Mouse (Mus musculus) heart, postnatal 4 days (tissue): ENCODE data around the gene Gm6169. TPM values are rescaled to one million over a fixed set of nuclear protein-coding genes. Genes with fewer than 3 reads are reported as not detected.
"Not testable (repeated sequence)": the region's sequence is repeated elsewhere in the genome, so short reads cannot be mapped to it uniquely, and the experiment has no call there.

Experiments used
- DNase-seq: peaks from one replicate; pipeline ENCODE4 v3.0.0; 2021
- total RNA-seq, 2 experiments: library from RNA; stranded (reverse); gene quantifications; 2 replicates each; pipeline ENCODE4 v1.2.3; 2021

Gene Gm6169
- total RNA-seq, result 10 to 100 TPM in 1 of 2 experiments, not detected in 1; 31.6 TPM

DNA sequence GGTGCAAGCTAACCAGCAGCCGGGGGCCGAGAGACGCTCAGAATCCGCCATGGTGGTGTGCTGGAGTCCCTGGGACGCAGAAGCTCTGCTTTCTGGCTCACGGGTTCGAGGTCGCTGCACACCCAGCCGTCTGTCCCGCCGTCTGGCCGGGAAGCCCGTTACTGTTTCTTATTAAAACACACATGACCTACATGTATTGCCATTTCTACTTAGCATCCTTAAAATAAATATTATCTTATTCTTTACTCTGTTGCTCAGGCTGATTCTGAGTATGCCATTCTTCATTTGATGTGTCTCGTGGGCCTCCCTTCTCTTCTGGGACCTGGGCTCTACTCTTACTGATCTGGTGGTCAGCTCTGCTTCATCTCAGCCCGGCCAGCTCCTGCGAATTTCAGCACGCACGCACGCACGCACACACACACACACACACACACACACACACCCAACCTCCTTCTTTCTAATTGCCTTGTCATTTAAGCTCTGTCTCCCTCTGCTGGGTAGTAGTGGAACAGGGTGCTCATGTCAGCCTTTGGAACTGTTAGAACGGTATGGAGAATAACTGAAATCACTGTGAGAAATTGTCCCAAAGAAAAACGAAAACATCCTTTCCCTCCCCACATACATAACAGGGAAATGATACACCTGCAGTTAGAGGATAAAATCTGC is at the start of gene Gm6169:
Gm6169 (minus strand) TSS at position 51 of the 666 bp plus-strand sequence.
- DNase-seq, result peak; percentile 72

GRCm38 (mm10) chr13:97145834-97146233 is 46.8 kb upstream of the Gm6169 start:
- peak; percentile 52 for DNase-seq

GRCm38 (mm10) chr13:97142321-97142720 is 43.3 kb upstream of the Gm6169 start:
- DNase-seq, result no peak

DNA sequence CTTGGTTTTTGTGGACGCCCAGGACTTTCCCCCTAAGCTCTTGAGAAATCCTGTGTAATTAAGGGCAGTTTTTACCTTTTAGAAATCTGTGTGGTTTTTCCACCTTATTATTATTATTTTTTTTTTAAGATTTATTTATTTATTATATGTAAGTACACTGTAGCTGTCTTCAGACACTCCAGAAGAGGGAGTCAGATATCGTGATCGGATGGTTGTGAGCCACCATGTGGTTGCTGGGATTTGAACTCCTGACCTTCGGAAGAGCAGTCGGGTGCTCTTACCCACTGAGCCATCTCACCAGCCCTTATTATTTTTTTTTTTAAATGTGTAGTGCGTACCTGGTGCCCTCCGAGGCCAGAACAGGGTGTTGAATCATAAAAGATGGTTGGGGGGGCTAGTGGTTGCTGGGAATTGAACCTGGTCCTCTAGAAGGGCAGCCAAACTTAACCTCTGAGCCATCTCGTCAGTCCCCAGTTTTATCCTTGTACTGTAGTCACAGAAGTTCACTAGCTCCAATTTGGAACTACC is 39.4 kb upstream of the Gm6169 start:
- DNase-seq, result not testable (repeated sequence)

DNA sequence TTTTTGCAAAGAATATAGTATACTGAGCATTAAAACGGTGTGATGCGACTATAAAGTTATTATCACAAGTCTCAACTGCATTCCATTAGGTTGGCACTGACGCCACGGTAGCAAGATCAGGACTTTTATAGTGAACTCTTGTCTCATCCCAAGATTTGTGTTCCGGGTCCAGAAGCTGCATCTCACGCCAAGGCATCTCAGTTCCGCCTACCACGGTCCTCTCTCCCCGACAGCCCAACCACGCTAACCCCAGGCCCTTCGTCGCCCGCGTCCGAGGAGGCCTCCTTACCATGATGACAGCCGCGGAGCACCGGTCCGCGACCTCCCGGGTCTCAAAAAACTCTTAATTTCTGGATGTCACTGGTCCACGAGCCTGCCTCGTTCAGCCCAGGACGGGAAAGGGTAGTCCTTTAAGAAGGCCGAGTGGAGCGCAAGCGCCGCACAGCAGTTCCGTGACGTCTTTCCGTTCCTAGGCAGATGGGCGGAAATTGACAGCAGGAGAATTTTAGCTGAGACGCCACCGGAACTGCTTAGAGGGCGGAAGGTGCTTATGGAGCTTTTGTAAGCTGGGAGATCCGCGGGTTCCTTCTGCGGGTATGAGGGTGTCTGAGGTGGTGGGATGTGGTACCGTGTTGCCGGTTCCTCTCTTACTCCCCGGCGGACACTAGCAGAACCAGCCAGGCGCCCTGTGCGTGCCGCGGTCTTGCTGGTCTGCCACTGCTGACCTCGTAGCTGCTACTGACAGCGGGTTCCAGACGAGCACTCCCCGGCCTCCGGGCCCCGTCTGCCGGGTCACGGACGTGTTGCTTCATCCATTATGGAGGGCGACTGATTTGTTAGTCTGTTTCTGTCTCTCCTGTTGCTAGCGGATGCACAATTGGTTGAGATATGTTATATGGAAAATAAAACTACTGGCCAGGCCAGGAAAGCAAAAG is 38.7 kb upstream of the Gm6169 start, which contains the start of the genes Gfm2 and Nsa2:
Gfm2 (plus strand) TSS at position 472 of the 935 bp plus-strand sequence.
Nsa2 (minus strand) TSS at position 472 of the 935 bp plus-strand sequence.
- DNase-seq, result peak; percentile 90

DNA sequence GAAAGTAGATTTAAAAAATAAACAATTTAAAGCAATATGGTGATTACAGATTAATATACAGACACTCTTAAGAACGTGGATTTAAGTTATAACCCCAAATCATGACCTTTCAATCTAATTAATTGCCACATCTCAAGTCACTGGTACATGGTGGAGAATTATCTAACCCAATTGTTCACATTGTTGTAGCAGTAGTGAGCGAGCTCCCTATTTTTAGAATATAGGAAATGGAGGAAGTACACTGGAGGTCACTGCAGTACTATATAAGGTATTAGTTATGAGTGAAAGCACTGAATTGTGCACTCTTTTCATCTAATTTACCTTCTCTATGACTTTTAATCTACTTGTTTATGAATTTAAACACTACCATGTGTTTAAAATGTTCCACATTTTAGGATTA is 31.4 kb upstream of the Gm6169 start:
- DNase-seq, result not testable (repeated sequence)

GRCm38 (mm10) chr13:97129654-97130053 is 30.6 kb upstream of the Gm6169 start:
- DNase-seq, result not testable (repeated sequence)

- DNase-seq, result no peak
Measured at GRCm38 (mm10) chr13:97121341-97121740, 22.3 kb upstream of the Gm6169 start.

GRCm38 (mm10) chr13:97109046-97109445 is 10.0 kb upstream of the Gm6169 start:
- no peak for DNase-seq

DNA sequence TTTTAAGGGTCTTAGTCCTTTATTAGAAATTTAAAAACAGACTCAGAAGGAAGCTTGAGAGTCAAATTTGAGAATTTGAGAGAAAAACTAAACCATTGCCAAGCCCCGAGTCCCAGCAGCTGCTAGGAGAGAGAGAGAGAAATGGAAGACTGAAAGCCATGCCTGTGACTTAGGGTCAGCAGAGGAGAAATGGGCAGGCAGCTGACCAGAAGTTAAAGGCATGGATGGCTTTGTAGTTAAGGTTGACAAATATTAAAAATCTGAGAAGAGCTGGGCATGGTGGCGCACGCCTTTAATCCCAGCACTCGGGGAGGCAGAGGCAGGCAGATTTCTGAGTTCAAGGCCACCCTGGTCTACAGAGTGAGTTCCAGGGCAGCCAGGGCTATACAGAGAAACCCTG is 8.7 kb upstream of the Gm6169 start:
- not testable (repeated sequence) for DNase-seq

DNA sequence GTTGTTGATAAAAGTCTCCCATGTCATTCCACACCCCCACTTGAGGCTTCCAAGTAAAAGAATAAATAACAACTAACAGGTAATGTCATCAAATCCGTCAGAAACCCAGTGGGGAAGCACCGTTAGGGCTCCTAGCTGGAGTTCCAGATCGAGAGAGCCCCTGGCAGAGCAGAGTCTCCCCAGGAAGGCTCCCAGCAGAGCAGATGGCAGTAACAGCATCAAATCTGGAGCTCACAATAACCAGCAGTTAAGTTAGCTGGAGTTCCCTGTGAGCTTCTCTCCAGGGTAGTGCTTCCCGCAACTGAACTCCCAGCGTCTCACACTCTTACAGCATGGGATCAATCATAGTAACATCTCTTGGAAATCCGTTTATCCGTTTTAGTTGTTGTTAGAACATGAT is 6.0 kb upstream of the Gm6169 start:
- no peak for DNase-seq

DNA sequence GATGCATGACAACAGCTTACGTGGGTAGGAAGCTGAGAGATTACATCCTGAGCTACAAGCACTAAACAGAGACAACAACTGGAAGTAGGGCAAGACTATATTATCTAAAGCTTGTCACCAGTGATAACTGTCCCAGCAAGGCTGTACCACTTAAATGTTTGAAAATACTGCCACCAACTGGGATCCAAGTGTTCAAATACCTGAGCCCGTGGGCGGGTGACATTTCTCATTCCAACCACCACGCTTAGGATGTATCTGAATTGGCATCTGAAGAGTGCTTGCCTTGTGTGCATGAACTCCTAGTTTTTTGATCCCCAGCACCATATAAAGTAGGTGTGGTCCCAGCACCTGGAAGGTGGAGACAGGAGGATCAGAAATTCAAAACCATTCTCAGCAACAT is 3.3 kb downstream of the Gm6169 start:
- DNase-seq, result no peak

GRCm38 (mm10) chr13:97088183-97088582 is 10.9 kb downstream of the Gm6169 start:
- DNase-seq, result no peak

- no peak for DNase-seq
Measured at GRCm38 (mm10) chr13:97087421-97087820, 11.6 kb downstream of the Gm6169 start.

GRCm38 (mm10) chr13:97086316-97086715 is 12.7 kb downstream of the Gm6169 start:
- no peak for DNase-seq

DNA sequence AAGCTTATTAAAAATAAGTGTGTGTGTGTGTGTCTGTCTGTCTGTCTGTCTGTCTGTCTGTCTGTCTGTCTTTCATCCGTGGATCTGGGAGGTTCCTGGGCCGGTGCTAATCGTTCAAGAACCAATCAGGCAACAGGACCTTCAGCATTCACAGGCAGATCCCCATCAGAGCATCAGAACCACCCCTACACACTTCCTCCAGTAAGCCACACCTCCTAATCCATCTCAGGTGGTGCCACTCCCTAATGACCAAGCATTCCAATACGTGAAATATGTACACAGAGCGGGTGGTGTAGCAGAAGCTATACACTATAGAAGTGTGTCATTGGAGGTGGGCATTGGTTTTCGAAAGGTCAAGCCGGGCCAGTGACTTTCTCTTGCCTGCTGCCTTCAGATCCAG is 16.6 kb downstream of the Gm6169 start:
- DNase-seq, result no peak

- DNase-seq, result no peak
Measured at GRCm38 (mm10) chr13:97080615-97081014, 18.4 kb downstream of the Gm6169 start.

DNA sequence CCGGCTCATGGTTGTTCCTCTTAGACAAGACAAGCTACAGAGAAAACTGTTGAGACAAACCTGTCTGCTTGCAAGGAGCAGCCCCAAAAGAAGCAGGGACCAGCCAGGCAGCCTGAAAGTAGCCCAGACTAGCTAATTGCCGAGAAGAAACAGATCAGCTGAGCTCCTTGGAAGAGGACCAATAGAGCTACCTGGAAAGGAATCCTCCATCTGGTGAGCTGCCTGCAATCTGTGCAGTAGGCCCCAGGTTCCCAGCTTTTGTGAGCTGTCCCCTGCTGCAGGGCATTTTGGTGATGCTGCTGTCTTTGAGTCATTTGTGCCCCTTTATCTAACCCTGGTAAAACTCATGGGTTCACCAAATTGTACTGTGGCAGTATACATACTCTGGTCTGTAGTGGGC is 18.8 kb downstream of the Gm6169 start:
- DNase-seq, result no peak

- DNase-seq, result no peak
Measured at GRCm38 (mm10) chr13:97077556-97077955, 21.5 kb downstream of the Gm6169 start.

DNA sequence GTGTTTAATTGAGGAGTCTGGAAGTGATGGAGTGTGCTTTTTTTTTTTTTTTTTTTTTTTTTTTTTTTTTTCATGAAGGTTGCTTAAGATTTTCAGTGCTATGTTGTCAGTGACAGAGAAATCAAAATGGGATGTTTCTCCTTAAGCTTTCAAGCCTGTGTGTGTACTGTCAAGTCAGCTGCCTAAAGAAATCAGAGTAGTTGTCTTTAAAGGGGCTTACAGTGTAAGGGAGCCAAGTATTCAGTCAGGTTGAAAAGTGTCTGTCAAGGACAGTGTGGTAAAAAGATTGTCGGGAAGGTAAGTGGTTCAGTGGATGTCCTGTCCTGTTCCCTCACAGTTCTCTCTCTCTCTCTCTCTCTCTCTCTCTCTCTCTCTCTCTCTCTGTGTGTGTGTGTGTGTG is 25.5 kb downstream of the Gm6169 start:
- no peak for DNase-seq

GRCm38 (mm10) chr13:97071626-97072241 is 27.3 kb downstream of the Gm6169 start:
- peak; percentile 21 for DNase-seq

DNA sequence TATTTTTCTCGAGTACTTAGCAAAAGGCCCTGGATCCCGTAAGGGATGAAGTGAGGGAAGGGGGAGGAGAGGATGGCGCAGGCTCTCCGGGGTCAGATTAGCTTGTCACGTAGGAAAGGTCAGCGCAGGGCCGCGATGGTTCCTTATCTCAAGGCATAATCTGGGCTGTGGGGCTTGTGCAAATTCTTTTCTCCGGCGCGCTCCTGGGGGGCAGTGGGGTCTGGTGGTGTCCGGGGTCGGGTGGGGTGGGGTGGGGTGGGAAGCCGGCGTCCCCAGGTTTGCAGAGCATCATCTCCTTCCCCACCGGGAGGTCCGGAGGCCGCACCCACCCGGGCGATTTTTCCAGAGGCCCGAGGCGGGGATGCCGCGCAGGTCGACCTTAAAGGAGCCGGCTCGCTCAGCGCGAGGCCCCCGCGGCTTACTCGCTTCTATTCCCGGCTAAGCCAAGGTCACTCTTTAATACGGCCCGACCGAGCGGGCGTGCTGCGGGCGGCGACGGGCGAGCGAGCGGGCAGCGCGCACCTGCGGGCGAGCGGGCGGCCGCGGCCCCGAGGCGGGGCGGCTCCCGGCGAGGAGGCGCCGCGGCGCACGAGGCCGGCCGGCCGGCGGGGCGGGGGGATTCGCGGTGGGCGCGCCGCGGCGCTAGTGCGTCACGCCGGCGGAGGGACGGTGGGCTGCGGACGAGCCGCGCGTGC is 28.0 kb downstream of the Gm6169 start:
- peak; percentile 19 for DNase-seq
